Mouse (Mus musculus): ENCODE data around the gene Zfand3.

GRCm38 (mm10) chr17:30059066-30059465 lies 54.5 kb downstream of the Zfand3 start:
- TF ChIP-seq POLR2A (IDR thresholded peaks at IDR 0.05; ENCODE audit: borderline replicate concordance, extremely low read depth, insufficient read depth, insufficient read length, poor library complexity, severe bottlenecking) (no peak), CTCF (IDR thresholded peaks at IDR 0.05; ENCODE audit: borderline replicate concordance, extremely low read depth, insufficient read depth, insufficient read length) (no peak)
